Mouse (Mus musculus) limb, embryonic 14.5 days (tissue): Measurements from ENCODE around the gene Gm6096. TPM values are rescaled to one million over a fixed set of nuclear protein-coding genes. Genes with fewer than 3 reads are reported as not detected.

Experiments
- ATAC-seq: fragments of 200-750 bp; cut with Nextera tagmentation; 2 replicates; pipeline ENCODE4 v1.8.0; 2017; ENCODE audit warnings: low read depth, moderate number of reproducible peaks, moderate TSS enrichment; ENCODE audit not compliant: low FRiP score
- DNase-seq: peaks from one replicate; pipeline ENCODE4 v3.0.0-alpha.2; 2015; ENCODE audit warnings: low spot score
- H3K27ac ChIP-seq: fragments of 300-500 bp; sonication (generic); replicated peaks from 2 replicates; pipeline ENCODE4 v1.5.1; 2014; ENCODE audit warnings: low read depth, mild to moderate bottlenecking, low read length, moderate library complexity, mixed read lengths
- H3K27me3 ChIP-seq: fragments of 300-500 bp; sonication (generic); 2 replicates; pipeline ENCODE4 v1.6.1; 2014; ENCODE audit warnings: low read length, mixed read lengths; ENCODE audit not compliant: control insufficient read depth, insufficient read depth
- H3K36me3 ChIP-seq: fragments of 300-500 bp; sonication (generic); 2 replicates; pipeline ENCODE4 v1.6.1; 2014; ENCODE audit warnings: mild to moderate bottlenecking, low read length, moderate library complexity, mixed read lengths; ENCODE audit not compliant: control insufficient read depth, insufficient read depth
- H3K4me1 ChIP-seq: fragments of 300-500 bp; sonication (generic); 2 replicates; pipeline ENCODE4 v1.6.1; 2014; ENCODE audit warnings: antibody characterized with exemption, low read length, mixed read lengths; ENCODE audit not compliant: control insufficient read depth, insufficient read depth
- H3K4me2 ChIP-seq: fragments of 300-500 bp; sonication (generic); replicated peaks from 2 replicates; pipeline ENCODE4 v1.6.1; 2014; ENCODE audit warnings: low read depth, mild to moderate bottlenecking, low read length, moderate library complexity; ENCODE audit not compliant: severe bottlenecking
- H3K4me3 ChIP-seq: fragments of 300-500 bp; sonication (generic); replicated peaks from 2 replicates; pipeline ENCODE4 v1.5.1; 2014; ENCODE audit warnings: low read length
- H3K9ac ChIP-seq: fragments of 300-500 bp; sonication (generic); 2 replicates; pipeline ENCODE4 v1.6.1; 2014; ENCODE audit warnings: mild to moderate bottlenecking, low read depth, low read length, moderate library complexity; ENCODE audit not compliant: severe bottlenecking
- H3K9me3 ChIP-seq: fragments of 300-500 bp; sonication (generic); 2 replicates; pipeline ENCODE4 v1.6.1; 2016; ENCODE audit warnings: low read length; ENCODE audit not compliant: control insufficient read depth
- POLR2A ChIP-seq: fragments of 200-500 bp; IDR thresholded peaks from 2 replicates; pipeline ENCODE4 v1.8.0; 2012; ENCODE audit warnings: inconsistent platforms, mild to moderate bottlenecking, moderate library complexity, borderline replicate concordance; ENCODE audit not compliant: insufficient read depth, insufficient read length; ENCODE audit errors: extremely low read depth
- WGBS: fragments of 180-500 bp; shearing (Covaris S2); extraction: QIAGEN DNeasy Blood & Tissue Kit; methylation state at CpG from one replicate; pipeline ENCODE4 v1.1.7; 2014; 5-methylcytosine and 5-hydroxymethylcytosine counted together
- polyA plus RNA-seq, 2 experiments: library from polyadenylated mRNA; depleted of rRNA in 1 of 2; stranded (reverse) in 1 of 2; unstranded in 1 of 2; fragments of >200 nt; fragmentation: Nextera tagmentation in 1 of 2; extraction: Ambion mirVana in 1 of 2; gene quantifications; 2 replicates each; pipeline versions ENCODE4 v1.2.1 to v1.2.3; 2012 to 2014

The Gm6096 gene
- polyA plus RNA-seq, 2 experiments, result 0.55 TPM; not detected in 1

GRCm38 (mm10) chr7:34214644-34215043, 36.2 kb upstream of the Gm6096 start:
- H3K4me3 ChIP-seq, result no peak overlapping the region
- 96% methylated on average over 8 of the region's 8 CpGs for WGBS
- DNase-seq, result no peak
- peaks cover 96% of the 10 kb centered on the region for H3K36me3 ChIP-seq
- TF ChIP-seq POLR2A, result no peak
- H3K9ac ChIP-seq, result no peak overlapping the region
- H3K4me1 ChIP-seq, result no peaks in the 10 kb centered on the region
- no peak for ATAC-seq
- no peak overlapping the region for H3K4me2 ChIP-seq
- H3K9me3 ChIP-seq, result no peaks in the 10 kb centered on the region
- no peaks in the 10 kb centered on the region for H3K27me3 ChIP-seq
- no peak overlapping the region for H3K27ac ChIP-seq

- Histone ChIP-seq H3K27me3 (no peaks in the 10 kb centered on the region), H3K9ac (no peak overlapping the region), H3K36me3 (peaks cover 96% of the 10 kb centered on the region), H3K9me3 (no peaks in the 10 kb centered on the region), H3K4me2 (no peak overlapping the region), H3K27ac (no peak overlapping the region), H3K4me3 (no peak overlapping the region), H3K4me1 (no peaks in the 10 kb centered on the region)
- WGBS, result 81% methylated on average over 9 of the region's 9 CpGs
- no peak for TF ChIP-seq POLR2A
- DNase-seq (no peak), ATAC-seq (no peak)
Measured at GRCm38 (mm10) chr7:34215481-34215880, 35.4 kb upstream of the Gm6096 start.

DNA sequence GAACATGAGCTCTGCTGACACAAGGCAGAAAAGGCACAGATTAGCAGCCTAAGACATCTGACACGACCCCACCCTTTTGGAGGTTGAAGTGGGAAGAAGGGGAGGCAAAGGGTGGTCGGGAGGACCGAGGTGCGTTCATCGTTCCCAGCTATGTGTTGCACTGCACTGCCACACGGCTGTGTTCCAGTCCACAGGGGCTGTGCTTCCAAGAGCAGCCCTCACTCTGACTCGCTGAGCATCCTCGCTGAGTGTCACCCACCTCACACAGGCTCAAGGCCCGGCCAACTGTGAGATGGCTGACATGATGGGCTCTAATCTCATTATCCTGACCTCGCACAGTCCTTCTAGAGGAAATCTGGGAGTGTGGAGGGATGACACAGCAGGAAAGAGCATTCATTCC, 34.4 kb upstream of the Gm6096 start:
- no peak overlapping the region for H3K4me3 ChIP-seq
- no peaks in the 10 kb centered on the region for H3K4me1 ChIP-seq
- no peak for DNase-seq
- no peak overlapping the region for H3K4me2 ChIP-seq
- 84% methylated on average over 10 of the region's 10 CpGs for WGBS
- no peak overlapping the region for H3K9ac ChIP-seq
- H3K9me3 ChIP-seq, result no peaks in the 10 kb centered on the region
- peaks cover 96% of the 10 kb centered on the region for H3K36me3 ChIP-seq
- H3K27me3 ChIP-seq, result no peaks in the 10 kb centered on the region
- no peak overlapping the region for H3K27ac ChIP-seq
- TF ChIP-seq POLR2A, result no peak
- no peak for ATAC-seq

- Histone ChIP-seq H3K27ac (no peak overlapping the region), H3K4me3 (no peak overlapping the region), H3K9me3 (no peaks in the 10 kb centered on the region), H3K4me1 (no peaks in the 10 kb centered on the region), H3K36me3 (peaks cover 95% of the 10 kb centered on the region), H3K27me3 (no peaks in the 10 kb centered on the region), H3K9ac (no peak overlapping the region), H3K4me2 (no peak overlapping the region)
- TF ChIP-seq POLR2A, result no peak
- WGBS, result 73% methylated on average over 1 of the region's 1 CpGs
- DNase-seq (no peak), ATAC-seq (no peak)
Measured at GRCm38 (mm10) chr7:34218496-34218895, 32.3 kb upstream of the Gm6096 start.

DNA sequence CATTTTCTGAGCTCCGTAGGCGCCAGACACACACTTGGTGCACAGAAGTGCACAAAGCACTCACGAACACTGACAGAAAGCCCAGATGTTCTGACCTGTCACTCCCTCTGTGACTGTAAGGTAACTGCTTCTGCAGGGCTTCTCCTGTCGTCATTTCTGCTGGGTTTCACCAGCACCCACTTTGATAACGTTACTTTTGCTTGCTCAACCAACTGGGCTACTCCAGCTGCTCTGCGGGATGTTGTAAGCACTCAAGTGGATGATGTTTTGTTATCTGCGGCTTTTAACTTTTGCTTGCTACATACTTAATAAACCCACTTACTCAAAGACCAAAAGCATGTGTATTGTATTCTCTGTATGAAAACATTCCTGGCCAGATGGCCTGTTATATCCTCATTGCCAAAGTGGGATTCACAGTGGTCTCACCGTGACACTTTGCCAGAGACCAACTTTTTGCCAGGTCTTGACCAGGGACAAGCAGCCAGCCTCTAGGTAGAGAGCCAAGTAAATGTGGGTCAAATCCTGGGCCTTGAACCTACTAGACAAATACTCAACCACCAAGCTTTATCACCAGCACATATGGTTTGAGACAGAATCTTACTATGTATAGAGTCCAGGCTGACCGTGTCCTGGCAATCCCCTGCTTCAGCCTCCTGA, 29.1 kb upstream of the Gm6096 start:
- H3K27me3 ChIP-seq, result no peaks in the 10 kb centered on the region
- H3K9me3 ChIP-seq, result no peaks in the 10 kb centered on the region
- H3K4me1 ChIP-seq, result no peaks in the 10 kb centered on the region
- no peak overlapping the region for H3K4me2 ChIP-seq
- H3K36me3 ChIP-seq, result peaks cover 93% of the 10 kb centered on the region
- ATAC-seq (no peak), DNase-seq (no peak)
- TF ChIP-seq POLR2A, result no peak
- no peak overlapping the region for H3K27ac ChIP-seq
- no peak overlapping the region for H3K9ac ChIP-seq
- WGBS, result 86% methylated on average over 9 of the region's 9 CpGs
- H3K4me3 ChIP-seq, result no peak overlapping the region
